Mouse (Mus musculus) neural tube, embryonic 11.5 days (tissue): ENCODE measurements at regions not wholly inside any gene's neighbourhood (a gene's known extent, or its start where the extent isn't known, plus 50 kb on each side); places are given as distances from the start of the nearest gene placed in this dataset.

Experiments used
- ATAC-seq: fragments of 200-750 bp; cut with Nextera tagmentation; 2 replicates; pipeline ENCODE4 v1.8.0; 2017; ENCODE audit warnings: moderate number of reproducible peaks, mild to moderate bottlenecking, moderate TSS enrichment, moderate library complexity; ENCODE audit not compliant: insufficient read depth, low FRiP score, low TSS enrichment
- DNase-seq: peaks from one replicate; pipeline ENCODE4 v3.0.0-alpha.2; 2015; ENCODE audit warnings: low spot score
- H3K27ac ChIP-seq: fragments of 300-500 bp; sonication (generic); 2 replicates; pipeline ENCODE4 v1.5.1; 2014; ENCODE audit warnings: low read depth, mild to moderate bottlenecking, low read length
- H3K27me3 ChIP-seq: fragments of 300-500 bp; sonication (generic); 2 replicates; pipeline ENCODE4 v1.6.1; 2014; ENCODE audit warnings: mild to moderate bottlenecking, low read length, mixed read lengths; ENCODE audit not compliant: control insufficient read depth, insufficient read depth
- H3K36me3 ChIP-seq: fragments of 300-500 bp; sonication (generic); 2 replicates; pipeline ENCODE4 v1.6.1; 2014; ENCODE audit warnings: mild to moderate bottlenecking, low read length, moderate library complexity, mixed read lengths; ENCODE audit not compliant: control insufficient read depth, insufficient read depth
- H3K4me1 ChIP-seq: fragments of 300-500 bp; sonication (generic); 2 replicates; pipeline ENCODE4 v1.6.1; 2014; ENCODE audit warnings: low read length, mixed read lengths; ENCODE audit not compliant: control insufficient read depth, insufficient read depth
- H3K4me2 ChIP-seq: fragments of 300-500 bp; sonication (generic); 2 replicates; pipeline ENCODE4 v1.6.1; 2014; ENCODE audit warnings: low read depth, mild to moderate bottlenecking, moderate library complexity
- H3K4me3 ChIP-seq: fragments of 300-500 bp; sonication (generic); 2 replicates; pipeline ENCODE4 v1.5.1; 2014; ENCODE audit warnings: low read depth, low read length
- H3K9ac ChIP-seq: fragments of 300-500 bp; sonication (generic); 2 replicates; pipeline ENCODE4 v1.6.1; 2014; ENCODE audit warnings: mild to moderate bottlenecking, low read length
- H3K9me3 ChIP-seq: fragments of 300-500 bp; sonication (generic); 2 replicates; pipeline ENCODE4 v1.6.1; 2016; ENCODE audit warnings: low read length; ENCODE audit not compliant: control insufficient read depth
- WGBS: fragments of 180-500 bp; shearing (Covaris S2); extraction: QIAGEN DNeasy Blood & Tissue Kit; methylation state at CpG from one replicate; pipeline ENCODE4 v1.1.7; 2014; 5-methylcytosine and 5-hydroxymethylcytosine counted together

DNA sequence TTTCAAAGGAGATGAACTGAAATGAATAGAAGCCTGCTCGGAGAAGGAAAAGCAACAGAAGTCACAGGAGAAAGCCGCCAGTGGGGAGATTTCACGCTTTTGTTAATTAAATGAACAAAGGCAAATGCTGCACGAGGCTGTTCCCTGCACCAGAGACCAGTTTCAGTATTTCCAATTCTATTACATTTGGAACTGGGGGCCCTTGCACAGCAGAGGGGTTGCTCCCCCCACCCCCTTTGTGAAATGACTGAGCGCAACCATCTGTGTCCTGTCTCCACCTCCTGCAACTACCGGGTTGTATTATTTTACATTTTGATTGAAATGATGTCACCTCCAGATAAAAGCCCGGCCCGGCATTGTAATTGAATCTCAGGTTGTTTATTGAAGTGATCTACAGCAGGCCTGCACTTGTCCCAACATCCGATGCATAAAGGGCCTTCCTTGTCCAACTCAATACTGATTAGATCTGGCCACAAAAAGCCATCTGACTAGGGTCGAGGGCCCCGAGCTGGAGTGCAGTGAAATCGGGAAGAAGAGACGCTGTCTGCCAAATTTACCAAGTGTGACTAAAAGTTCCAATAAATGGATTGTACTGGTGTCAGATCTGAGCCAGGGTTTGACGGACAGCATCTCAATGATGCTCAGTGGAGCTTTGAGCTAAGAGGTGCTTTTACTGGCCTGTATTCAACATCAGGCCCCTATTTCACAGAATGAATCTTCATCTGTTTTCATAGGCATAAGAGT is 152.9 kb upstream of the Irx4 start:
- H3K9me3 ChIP-seq = no peaks in the 10 kb centered on the region
- no peaks in the 10 kb centered on the region for H3K27me3 ChIP-seq
- H3K4me3 ChIP-seq = no peak overlapping the region
- WGBS = 46% methylated on average over 14 of the region's 14 CpGs
- DNase-seq (peak; percentile 22), ATAC-seq (peak; percentile 58; the same call in 1 of the 2 replicates)
- H3K4me2 ChIP-seq = no peak overlapping the region
- no peaks in the 10 kb centered on the region for H3K36me3 ChIP-seq
- no peak overlapping the region for H3K9ac ChIP-seq
- 0 out of 2 replicates have a peak, but pooled peaks cover 3% of the 10 kb centered on the region for H3K4me1 ChIP-seq
- no peak overlapping the region for H3K27ac ChIP-seq

DNA sequence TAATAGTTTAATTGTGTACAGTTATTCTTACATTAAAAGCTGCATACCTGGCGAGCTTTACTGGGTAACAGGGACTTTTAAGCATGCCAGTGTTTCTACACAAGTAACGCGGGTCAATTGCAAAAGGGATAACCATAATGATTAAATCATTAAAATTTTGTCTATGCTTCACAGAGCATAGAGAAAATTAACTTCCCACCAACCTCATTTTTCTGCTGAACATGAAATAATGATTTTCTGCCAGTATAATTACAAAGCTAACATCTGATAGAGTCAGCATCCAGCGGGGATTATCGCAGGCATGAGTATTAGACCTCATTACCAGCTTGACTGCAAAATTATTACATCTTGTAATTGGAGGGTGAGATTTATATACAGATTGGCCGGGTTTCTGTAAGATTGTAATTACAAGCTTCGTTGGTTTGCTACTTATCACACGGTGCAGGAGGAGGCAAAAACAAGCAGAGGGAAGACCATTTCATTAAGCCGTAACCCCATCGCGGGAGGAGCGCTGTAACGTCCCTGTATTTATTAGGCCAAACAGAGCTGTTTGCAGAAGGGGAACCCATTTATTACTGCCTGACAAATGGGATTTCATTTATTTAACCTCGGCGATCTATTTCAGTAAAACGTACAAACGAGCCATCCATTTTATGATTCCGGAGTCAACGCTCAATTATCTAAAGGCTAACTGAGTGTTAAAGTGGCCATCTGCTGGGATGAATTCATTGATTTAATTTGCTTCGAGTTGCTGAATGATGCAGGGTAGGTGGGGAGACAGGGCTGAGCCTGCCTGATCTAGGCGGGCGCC is 143.3 kb upstream of the Irx4 start:
- Histone ChIP-seq H3K36me3 (no peaks in the 10 kb centered on the region), H3K27ac (no peak overlapping the region), H3K9me3 (no peaks in the 10 kb centered on the region), H3K4me2 (peak overlapping the region; percentile 12; the same call in 1 of the 2 replicates), H3K27me3 (no peaks in the 10 kb centered on the region), H3K9ac (no peak overlapping the region), H3K4me1 (no peaks in the 10 kb centered on the region), H3K4me3 (no peak overlapping the region)
- ATAC-seq (peak; percentile 92), DNase-seq (peak; percentile 53)
- 50% methylated on average over 22 of the region's 22 CpGs for WGBS

DNA sequence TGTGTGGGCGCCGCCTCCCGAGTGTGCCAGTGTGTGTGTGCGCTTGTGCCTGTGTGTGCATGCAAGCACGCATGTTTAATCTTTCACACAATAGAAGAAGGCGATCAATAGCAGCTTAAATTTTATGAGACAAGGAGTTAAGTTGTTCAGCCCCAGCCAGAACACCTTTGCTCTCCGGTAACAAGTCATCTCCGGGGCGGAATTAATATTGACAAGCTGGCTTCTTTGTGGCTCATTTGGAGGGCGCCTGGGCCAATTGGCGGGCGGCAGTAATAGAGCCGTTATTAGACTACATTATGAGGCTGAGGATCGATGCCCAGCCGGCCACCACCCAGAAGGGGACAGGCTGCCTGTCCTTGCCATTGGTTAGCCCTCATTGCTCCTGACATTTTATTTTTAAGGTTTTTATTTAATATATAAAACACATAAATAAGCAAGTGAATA is 142.6 kb upstream of the Irx4 start:
- 56% methylated on average over 15 of the region's 15 CpGs for WGBS
- ATAC-seq = peak; percentile 49; the same call in 1 of the 2 replicates
- H3K9me3 ChIP-seq = no peaks in the 10 kb centered on the region
- no peak for DNase-seq
- H3K27me3 ChIP-seq = no peaks in the 10 kb centered on the region
- H3K36me3 ChIP-seq = no peaks in the 10 kb centered on the region
- H3K4me2 ChIP-seq = peak overlapping the region; percentile 12; the same call in 1 of the 2 replicates
- H3K4me1 ChIP-seq = no peaks in the 10 kb centered on the region
- H3K27ac ChIP-seq = no peak overlapping the region
- H3K4me3 ChIP-seq = no peak overlapping the region
- no peak overlapping the region for H3K9ac ChIP-seq

DNA sequence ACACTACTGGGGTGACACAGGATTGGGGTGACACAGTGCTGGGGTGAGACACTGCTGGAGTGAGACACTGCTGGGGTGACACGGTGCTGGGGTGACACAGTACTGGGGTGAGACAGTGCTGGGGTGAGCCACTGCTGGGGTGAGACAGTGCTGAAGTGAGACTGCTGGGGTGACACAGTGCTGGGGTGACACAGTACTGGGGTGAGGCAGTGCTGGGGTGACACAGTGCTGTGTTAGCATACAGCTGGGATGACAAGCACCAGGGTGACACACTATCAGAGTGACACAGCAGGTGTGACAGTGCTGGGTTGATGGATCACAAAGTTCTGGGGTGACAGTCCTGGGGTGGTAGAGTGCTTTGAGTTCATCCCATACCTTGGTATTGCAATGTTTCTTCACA is 137.3 kb upstream of the Irx4 start:
- WGBS = 95% methylated on average over 1 of the region's 1 CpGs
- DNase-seq (no peak), ATAC-seq (no peak)
- Histone ChIP-seq H3K4me1 (no peaks in the 10 kb centered on the region), H3K4me3 (no peak overlapping the region), H3K27me3 (no peaks in the 10 kb centered on the region), H3K9ac (no peak overlapping the region), H3K4me2 (no peak overlapping the region), H3K36me3 (no peaks in the 10 kb centered on the region), H3K27ac (no peak overlapping the region), H3K9me3 (no peaks in the 10 kb centered on the region)

GRCm38 (mm10) chr13:73131270-73131669 is 129.0 kb upstream of the Irx4 start:
- Histone ChIP-seq H3K27ac (no peak overlapping the region), H3K9ac (no peak overlapping the region), H3K4me3 (no peak overlapping the region), H3K36me3 (no peaks in the 10 kb centered on the region), H3K4me1 (no peaks in the 10 kb centered on the region), H3K27me3 (no peaks in the 10 kb centered on the region), H3K4me2 (no peak overlapping the region), H3K9me3 (no peaks in the 10 kb centered on the region)
- DNase-seq = no peak
- ATAC-seq = no peak
- WGBS = 34% methylated on average over 6 of the region's 6 CpGs

- ATAC-seq (no peak), DNase-seq (no peak)
- WGBS = 75% methylated on average over 6 of the region's 6 CpGs
- Histone ChIP-seq H3K4me2 (no peak overlapping the region), H3K36me3 (no peaks in the 10 kb centered on the region), H3K4me3 (no peak overlapping the region), H3K4me1 (no peaks in the 10 kb centered on the region), H3K27me3 (no peaks in the 10 kb centered on the region), H3K9me3 (no peaks in the 10 kb centered on the region), H3K9ac (no peak overlapping the region), H3K27ac (no peak overlapping the region)
Measured at GRCm38 (mm10) chr13:73132746-73133145, 127.5 kb upstream of the Irx4 start.

DNA sequence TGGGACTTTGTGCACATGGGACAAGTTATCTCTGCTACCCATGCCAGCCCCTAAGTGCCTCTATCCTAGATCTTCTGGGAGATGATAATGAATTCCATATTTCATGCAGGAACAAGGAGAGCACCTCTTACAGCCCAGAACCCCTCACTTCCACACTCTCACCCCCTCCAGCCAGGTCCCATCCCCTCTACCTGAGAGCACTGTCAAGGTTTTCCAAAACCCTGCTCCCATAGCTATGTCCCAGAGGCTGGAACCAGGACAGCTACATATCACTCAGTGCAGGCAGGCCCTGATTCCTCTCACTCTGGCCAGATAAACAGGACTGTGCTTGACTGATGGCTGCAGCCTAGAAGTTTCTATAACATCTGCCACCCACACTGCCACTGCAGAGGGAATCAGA is 125.3 kb upstream of the Irx4 start:
- H3K36me3 ChIP-seq = no peaks in the 10 kb centered on the region
- H3K27me3 ChIP-seq = no peaks in the 10 kb centered on the region
- no peak overlapping the region for H3K4me2 ChIP-seq
- H3K4me1 ChIP-seq = no peaks in the 10 kb centered on the region
- H3K27ac ChIP-seq = no peak overlapping the region
- no peak overlapping the region for H3K4me3 ChIP-seq
- H3K9me3 ChIP-seq = no peaks in the 10 kb centered on the region
- no peak for DNase-seq
- ATAC-seq = no peak
- no peak overlapping the region for H3K9ac ChIP-seq

DNA sequence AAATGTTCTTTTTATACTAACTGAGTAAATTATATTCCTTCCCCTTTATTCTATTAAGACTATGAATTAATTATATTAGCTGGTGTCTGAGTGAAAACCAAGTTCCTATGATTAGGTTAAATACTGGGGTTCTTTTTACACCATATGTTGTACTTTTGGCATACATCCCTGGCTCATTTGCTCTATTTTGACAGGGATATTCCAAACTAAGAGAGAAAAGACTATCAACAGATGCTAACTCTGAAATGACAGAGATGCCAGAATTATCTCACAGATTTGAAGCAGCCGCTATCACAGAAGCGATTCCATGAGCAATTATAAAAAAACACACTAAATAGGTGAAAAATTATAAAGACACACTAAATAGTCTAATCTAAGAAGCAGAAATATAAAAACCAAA is 119.0 kb upstream of the Irx4 start:
- Histone ChIP-seq H3K4me3 (no peak overlapping the region), H3K4me2 (no peak overlapping the region), H3K4me1 (no peaks in the 10 kb centered on the region), H3K9me3 (no peaks in the 10 kb centered on the region), H3K9ac (no peak overlapping the region), H3K36me3 (no peaks in the 10 kb centered on the region), H3K27me3 (no peaks in the 10 kb centered on the region), H3K27ac (no peak overlapping the region)
- DNase-seq (no peak), ATAC-seq (no peak)
- 97% methylated on average over 2 of the region's 2 CpGs for WGBS
